Mouse (Mus musculus): ENCODE data around the gene E2f4. TPM values are rescaled to one million over a fixed set of nuclear protein-coding genes. Genes with fewer than 3 reads are reported as not detected.

E2f4 gene
- polyA plus RNA-seq, 1 experiment from 2014 or later, result 81.9 TPM

GRCm38 (mm10) chr8:105294776-105295175 is 2.7 kb upstream of the E2f4 start:
- no peak overlapping the region for H3K9ac ChIP-seq (ENCODE audit: low read depth, low read length)
- no peak overlapping the region; the same call in 1 of the 2 replicates for H3K27ac ChIP-seq (ENCODE audit: low read depth, low read length)
- no peak overlapping the region for H3K4me3 ChIP-seq (ENCODE audit: low read depth, low read length)
- no peaks in the 10 kb centered on the region for H3K9me3 ChIP-seq (replicated peaks; ENCODE audit: control insufficient read depth, low read length)
- H3K36me3 ChIP-seq (ENCODE audit: control insufficient read depth, insufficient read depth, low read length), result peaks cover 6% of the 10 kb centered on the region; the same call in 1 of the 2 replicates
- peak overlapping the region; percentile 28 for H3K4me2 ChIP-seq
- no peak for ATAC-seq (replicated peaks; ENCODE audit: insufficient number of reproducible peaks, low FRiP score, low TSS enrichment)
- peaks cover 15% of the 10 kb centered on the region for H3K27me3 ChIP-seq (ENCODE audit: control insufficient read depth, insufficient read depth, low read length)
- 64% methylated on average over 9 of the region's 9 CpGs for WGBS (ENCODE audit: insufficient replicate concordance)
- peaks cover 24% of the 10 kb centered on the region for H3K4me1 ChIP-seq (ENCODE audit: control insufficient read depth, insufficient read depth, low read length)

GRCm38 (mm10) chr8:105295256-105295655 is 2.2 kb upstream of the E2f4 start:
- WGBS (ENCODE audit: insufficient replicate concordance), result 60% methylated on average over 11 of the region's 11 CpGs
- H3K4me3 ChIP-seq (ENCODE audit: low read depth, low read length), result peak overlapping the region; percentile 20
- H3K27ac ChIP-seq (ENCODE audit: low read depth, low read length), result peak overlapping the region; percentile 2; the same call in 1 of the 2 replicates

GRCm38 (mm10) chr8:105295895-105296573 is 1.4 kb upstream of the E2f4 start, which contains the start of gene Exoc3l:
TSS of gene Exoc3l (minus strand) at chr8:105296101.
- no peaks in the 10 kb centered on the region for H3K9me3 ChIP-seq (replicated peaks; ENCODE audit: control insufficient read depth, low read length)
- peaks cover 5% of the 10 kb centered on the region; the same call in 1 of the 2 replicates for H3K27me3 ChIP-seq (ENCODE audit: control insufficient read depth, insufficient read depth, low read length)
- H3K4me1 ChIP-seq (ENCODE audit: control insufficient read depth, insufficient read depth, low read length), result peaks cover 13% of the 10 kb centered on the region
- H3K27ac ChIP-seq (ENCODE audit: low read depth, low read length), result peak within 1 kb of the TSS; percentile 2; the same call in 1 of the 2 replicates
- ATAC-seq (replicated peaks; ENCODE audit: insufficient number of reproducible peaks, low FRiP score, low TSS enrichment), result no peak
- H3K9ac ChIP-seq (ENCODE audit: low read depth, low read length), result peak within 1 kb of the TSS; percentile 96
- peak within 1 kb of the TSS; percentile 96 for H3K4me3 ChIP-seq (ENCODE audit: low read depth, low read length)
- H3K36me3 ChIP-seq (ENCODE audit: control insufficient read depth, insufficient read depth, low read length), result peaks cover 18% of the 10 kb centered on the region
- WGBS (ENCODE audit: insufficient replicate concordance), result 45% methylated on average over 11 of the region's 11 CpGs
- H3K4me2 ChIP-seq, result peak within 1 kb of the TSS; percentile 83

More at GRCm38 (mm10) chr8:105295256-105295655, 2.2 kb upstream of the E2f4 start:
- peaks cover 11% of the 10 kb centered on the region for H3K27me3 ChIP-seq (ENCODE audit: control insufficient read depth, insufficient read depth, low read length)
- ATAC-seq (replicated peaks; ENCODE audit: insufficient number of reproducible peaks, low FRiP score, low TSS enrichment), result no peak
- peak overlapping the region; percentile 28 for H3K4me2 ChIP-seq
- H3K36me3 ChIP-seq (ENCODE audit: control insufficient read depth, insufficient read depth, low read length), result peaks cover 10% of the 10 kb centered on the region
- H3K9me3 ChIP-seq (replicated peaks; ENCODE audit: control insufficient read depth, low read length), result no peaks in the 10 kb centered on the region
- H3K9ac ChIP-seq (ENCODE audit: low read depth, low read length), result peak overlapping the region; percentile 44; the same call in 1 of the 2 replicates
- H3K4me1 ChIP-seq (ENCODE audit: control insufficient read depth, insufficient read depth, low read length), result peaks cover 20% of the 10 kb centered on the region

- H3K36me3 ChIP-seq (ENCODE audit: control insufficient read depth, insufficient read depth, low read length), result peaks cover 36% of the 10 kb centered on the region
- peak overlapping the region; percentile 96 for H3K9ac ChIP-seq (ENCODE audit: low read depth, low read length)
Observed at GRCm38 (mm10) chr8:105298351-105299252, 1.1 kb downstream of the E2f4 start.

GRCm38 (mm10) chr8:105299962-105300361 is 2.5 kb downstream of the E2f4 start:
- Histone ChIP-seq H3K9me3 (replicated peaks; ENCODE audit: control insufficient read depth, low read length) (no peaks in the 10 kb centered on the region), H3K27me3 (ENCODE audit: control insufficient read depth, insufficient read depth, low read length) (no peaks in the 10 kb centered on the region), H3K4me1 (ENCODE audit: control insufficient read depth, insufficient read depth, low read length) (peaks cover 26% of the 10 kb centered on the region), H3K9ac (ENCODE audit: low read depth, low read length) (no peak overlapping the region), H3K27ac (ENCODE audit: low read depth, low read length) (peak overlapping the region; percentile 35; the same call in 1 of the 2 replicates), H3K4me2 (peak overlapping the region; percentile 83), H3K4me3 (ENCODE audit: low read depth, low read length) (peak overlapping the region; percentile 8; the same call in 1 of the 2 replicates), H3K36me3 (ENCODE audit: control insufficient read depth, insufficient read depth, low read length) (peaks cover 36% of the 10 kb centered on the region)
- ATAC-seq (replicated peaks; ENCODE audit: insufficient number of reproducible peaks, low FRiP score, low TSS enrichment), result peak; percentile 55; the same call in 1 of the 2 replicates
- 86% methylated on average over 8 of the region's 8 CpGs for WGBS (ENCODE audit: insufficient replicate concordance)

More at GRCm38 (mm10) chr8:105298351-105299252, 1.1 kb downstream of the E2f4 start:
- Histone ChIP-seq H3K4me2 (peak overlapping the region; percentile 83), H3K9me3 (replicated peaks; ENCODE audit: control insufficient read depth, low read length) (no peaks in the 10 kb centered on the region), H3K4me1 (ENCODE audit: control insufficient read depth, insufficient read depth, low read length) (peaks cover 13% of the 10 kb centered on the region), H3K27ac (ENCODE audit: low read depth, low read length) (peak overlapping the region; percentile 70; the same call in 1 of the 2 replicates), H3K27me3 (ENCODE audit: control insufficient read depth, insufficient read depth, low read length) (peaks cover 4% of the 10 kb centered on the region; the same call in 1 of the 2 replicates), H3K4me3 (ENCODE audit: low read depth, low read length) (peak overlapping the region; percentile 96)
- WGBS (ENCODE audit: insufficient replicate concordance), result 46% methylated on average over 18 of the region's 18 CpGs
- no peak for ATAC-seq (replicated peaks; ENCODE audit: insufficient number of reproducible peaks, low FRiP score, low TSS enrichment)

- Histone ChIP-seq H3K27ac (ENCODE audit: low read depth, low read length) (no peak overlapping the region), H3K4me3 (ENCODE audit: low read depth, low read length) (no peak overlapping the region), H3K4me2 (no peak overlapping the region), H3K27me3 (ENCODE audit: control insufficient read depth, insufficient read depth, low read length) (no peaks in the 10 kb centered on the region), H3K4me1 (ENCODE audit: control insufficient read depth, insufficient read depth, low read length) (peaks cover 33% of the 10 kb centered on the region), H3K9ac (ENCODE audit: low read depth, low read length) (no peak overlapping the region), H3K36me3 (ENCODE audit: control insufficient read depth, insufficient read depth, low read length) (peaks cover 38% of the 10 kb centered on the region), H3K9me3 (replicated peaks; ENCODE audit: control insufficient read depth, low read length) (no peaks in the 10 kb centered on the region)
- WGBS (ENCODE audit: insufficient replicate concordance), result 83% methylated on average over 8 of the region's 8 CpGs
- ATAC-seq (replicated peaks; ENCODE audit: insufficient number of reproducible peaks, low FRiP score, low TSS enrichment), result no peak
Observed at GRCm38 (mm10) chr8:105303396-105303795, 5.9 kb downstream of the E2f4 start.

GRCm38 (mm10) chr8:105303874-105304273 is 6.4 kb downstream of the E2f4 start:
- H3K4me1 ChIP-seq (ENCODE audit: control insufficient read depth, insufficient read depth, low read length), result peaks cover 28% of the 10 kb centered on the region
- 76% methylated on average over 9 of the region's 9 CpGs for WGBS (ENCODE audit: insufficient replicate concordance)
- H3K9ac ChIP-seq (ENCODE audit: low read depth, low read length), result 0 out of 2 replicates have a peak overlapping the region, but pooled peaks have one; percentile 28

More at GRCm38 (mm10) chr8:105303874-105304273, 6.4 kb downstream of the E2f4 start:
- no peaks in the 10 kb centered on the region for H3K9me3 ChIP-seq (replicated peaks; ENCODE audit: control insufficient read depth, low read length)
- no peak overlapping the region for H3K4me3 ChIP-seq (ENCODE audit: low read depth, low read length)
- H3K27ac ChIP-seq (ENCODE audit: low read depth, low read length), result peak overlapping the region; percentile 37; the same call in 1 of the 2 replicates
- peaks cover 34% of the 10 kb centered on the region for H3K36me3 ChIP-seq (ENCODE audit: control insufficient read depth, insufficient read depth, low read length)
- no peaks in the 10 kb centered on the region for H3K27me3 ChIP-seq (ENCODE audit: control insufficient read depth, insufficient read depth, low read length)
- ATAC-seq (replicated peaks; ENCODE audit: insufficient number of reproducible peaks, low FRiP score, low TSS enrichment), result no peak
- H3K4me2 ChIP-seq, result no peak overlapping the region
